Mouse (Mus musculus) heart, adult 2 months (tissue): ENCODE results near the gene Macrod2.

ENCODE experiments used
- CTCF ChIP-seq: fragments of 200-600 bp; IDR thresholded peaks from 2 replicates; pipeline ENCODE4 v1.8.1; 2022; ENCODE audit warnings: antibody characterized with exemption, mild to moderate bottlenecking, moderate library complexity
- EP300 ChIP-seq: fragments of 200-500 bp; IDR thresholded peaks from 2 replicates; pipeline ENCODE4 v1.6.1; 2011; ENCODE audit warnings: low read depth, low read length, control low read depth; ENCODE audit not compliant: insufficient read depth
- POLR2A ChIP-seq: fragments of 200-500 bp; IDR thresholded peaks from 2 replicates; pipeline ENCODE4 v1.6.1; 2011; ENCODE audit warnings: mild to moderate bottlenecking, low read depth, low read length, control low read depth; ENCODE audit not compliant: insufficient read depth

DNA sequence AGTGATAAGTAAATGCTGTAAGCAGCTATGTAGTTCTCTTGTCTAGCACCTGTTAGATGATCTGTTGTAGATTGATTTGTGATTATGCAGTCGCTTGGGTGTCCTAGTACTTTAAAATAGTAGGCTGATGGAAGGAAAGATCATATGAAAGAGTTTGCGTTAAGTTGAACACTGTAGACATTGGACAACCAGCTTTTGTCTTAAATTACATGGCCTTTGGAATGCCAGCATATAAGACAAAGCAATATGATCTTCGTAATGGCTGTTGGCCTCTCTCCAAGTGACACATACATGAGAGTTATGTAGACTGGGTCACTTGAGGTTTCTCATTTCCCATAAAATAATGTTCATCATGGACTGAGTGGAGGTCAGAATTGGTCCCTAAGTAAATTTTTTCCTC is 778.5 kb downstream of the Macrod2 start:
- no peak for TF ChIP-seq POLR2A
- no peak for TF ChIP-seq CTCF
- no peak for TF ChIP-seq EP300
